Mouse (Mus musculus): Measurements from ENCODE around the gene Zfp322a.
"Not testable (repeated sequence)": the region's sequence is repeated elsewhere in the genome, so short reads cannot be mapped to it uniquely, and the experiment has no call there.

Gene Zfp322a

DNA sequence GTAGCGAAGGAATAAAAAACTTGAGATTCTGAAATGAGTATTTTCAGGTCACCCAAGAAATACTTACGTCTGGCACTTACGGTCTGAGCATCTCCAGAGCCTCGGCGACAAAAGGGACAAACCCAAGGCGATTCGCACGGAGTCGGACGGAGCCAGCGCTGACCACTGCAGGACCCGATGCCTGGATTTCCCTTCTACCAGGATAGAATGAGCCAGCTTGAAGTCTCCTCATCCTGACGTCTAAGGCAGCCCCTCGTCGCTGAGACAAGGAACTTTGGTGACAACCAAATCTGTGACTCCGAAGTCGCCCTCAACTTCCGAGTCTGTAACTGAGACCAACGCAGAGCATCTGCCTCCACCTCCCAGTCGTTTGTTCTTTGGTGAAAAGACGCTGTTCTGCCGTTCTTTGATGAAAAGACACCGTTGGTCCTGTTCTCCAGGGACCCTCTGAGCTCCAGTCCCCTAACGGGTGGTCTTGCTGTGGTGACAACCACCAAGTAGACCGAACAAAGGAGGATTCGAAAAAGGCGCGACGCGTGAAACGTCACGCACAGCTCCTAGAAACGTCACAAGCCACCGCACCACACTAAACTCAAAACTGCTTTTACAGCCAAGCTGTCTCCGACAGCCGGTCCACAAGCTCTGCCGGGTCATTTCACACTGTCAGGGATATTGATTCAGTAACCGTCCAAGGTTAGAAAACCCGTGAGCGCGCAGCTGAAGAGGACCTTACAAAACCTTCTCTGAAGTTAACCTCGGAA, 55.9 kb downstream of the Zfp322a start:
- no peak for DNase-seq

DNA sequence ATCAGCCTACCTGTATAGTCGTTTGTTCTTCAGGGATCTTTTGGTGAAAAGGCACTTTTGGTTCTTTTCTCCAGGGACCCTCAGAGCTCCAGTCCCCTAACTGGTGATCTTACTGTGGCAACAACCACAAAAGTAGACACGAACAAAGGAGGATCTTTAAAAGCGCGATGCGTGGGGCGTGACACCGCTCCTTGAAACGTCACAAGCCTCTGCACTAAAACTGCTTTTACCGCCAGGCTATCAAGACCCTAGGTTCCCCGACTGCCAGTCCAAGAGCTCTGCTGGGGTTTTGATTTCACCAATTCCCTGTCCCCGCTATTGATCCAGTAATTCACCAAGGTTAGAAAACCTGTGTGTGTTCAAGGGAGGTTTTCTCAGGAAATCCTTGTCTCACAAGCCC, 59.0 kb downstream of the Zfp322a start:
- no peak for DNase-seq

GRCm38 (mm10) chr13:23309495-23310011, 59.5 kb downstream of the Zfp322a start:
- DNase-seq: no peak

DNA sequence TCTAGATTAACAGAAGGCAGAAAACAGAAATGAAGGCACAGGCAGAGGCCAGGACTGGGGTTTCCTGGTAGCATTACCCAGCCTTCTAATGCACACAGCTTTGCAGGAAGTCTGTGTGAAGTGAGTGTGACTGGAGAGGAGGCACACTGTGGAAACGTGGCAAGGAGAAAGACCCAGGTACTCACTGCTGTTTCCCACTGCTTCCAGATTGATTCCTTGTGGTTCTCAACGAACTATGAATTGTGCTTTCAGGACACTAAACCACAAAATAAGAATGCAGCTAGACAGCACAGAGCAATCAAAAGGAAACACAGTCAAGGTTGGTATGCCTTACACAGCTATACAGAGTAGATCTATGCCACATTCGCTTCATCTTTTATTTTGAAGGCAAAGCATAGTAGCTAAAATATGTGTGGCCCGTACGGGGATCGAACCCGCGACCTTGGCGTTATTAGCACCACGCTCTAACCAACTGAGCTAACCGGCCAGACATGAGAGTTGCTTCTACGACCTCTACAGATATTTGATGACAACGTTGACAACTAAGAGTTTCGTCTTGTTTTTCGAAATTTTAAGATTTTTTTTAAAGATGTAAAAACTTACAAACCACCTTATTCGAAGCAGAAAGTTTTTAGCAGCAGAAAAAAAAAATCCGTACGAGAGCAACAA, 60.2 kb downstream of the Zfp322a start:
- not testable (repeated sequence) for DNase-seq

GRCm38 (mm10) chr13:23307069-23307814, 61.8 kb downstream of the Zfp322a start:
- DNase-seq: no peak

- DNase-seq: no peak
Measured at GRCm38 (mm10) chr13:23306707-23307068, 62.3 kb downstream of the Zfp322a start.
